Comparison of ENCODE assay signal across 20 mouse cellular contexts in genomic region chr10:126133188-126133587, GRCm38 (mm10).
DNase-seq lines count a peak whose midpoint lies in the region.
"Had no signal": no experiment of that assay in that cellular context is flagged by ENCODE, and none has a peak within 500 bp of the region (broad histone marks: within the 10 kb centered on the region; RNA-seq: fewer than 3 reads in every experiment).

No protein-coding gene starts in this region.

- DNase-seq in left cerebral cortex, adult 11 months (ENCODE audit: low spot score) = peak; percentile 7
- no peak for DNase-seq in left cerebral cortex, adult 18-20 months (ENCODE audit: low spot score in 2 of 2)
- peak; percentile 30 for DNase-seq in 3T3-L1 (ENCODE audit: low read depth, low spot score)
- DNase-seq in 416B (ENCODE audit: low read depth) = peak; percentile 12
- DNase-seq in brain, adult 2 months (ENCODE audit: low read depth, low spot score) = peak; percentile 58
- DNase-seq in cerebellum, adult 9-10 months = no peak
- DNase-seq in ovary, postnatal 36 days (ENCODE audit: low spot score) = no peak
- DNase-seq in spleen, postnatal 14 days (ENCODE audit: low spot score in 2 of 2) = no peak
- DNase-seq: adrenal gland, adult 2 months; adrenal gland, postnatal 36 days; cerebellum, adult 2 months; cerebellum, postnatal 36 days; gastrocnemius, postnatal 25 days; heart, postnatal 36 days; kidney, adult 8-10 months; kidney, postnatal 4 days; left cerebral cortex, postnatal 4 days; liver, postnatal 0 days; lung, postnatal 14 days; right cerebral cortex, postnatal 25 days had no signal

Comparison
In these comparisons a context has a peak if more than half of its experiments do, and no peak if none do; other contexts are left out.
1. DNase-seq: peak in left cerebral cortex, adult 11 months (single experiment), 3T3-L1 (single experiment), 416B (single experiment) and brain, adult 2 months (single experiment); none in left cerebral cortex, adult 18-20 months (0 of 2), cerebellum, adult 9-10 months (single experiment), ovary, postnatal 36 days (single experiment) and spleen, postnatal 14 days (0 of 2).